Mouse (Mus musculus) thymus, adult 2 months (tissue): ENCODE measurements around the gene Nell1.

Experiments used
- CTCF ChIP-seq: fragments of 200-500 bp; IDR thresholded peaks from 2 replicates; pipeline ENCODE4 v1.5.1; 2012; ENCODE audit warnings: mild to moderate bottlenecking, control low read depth, low read length, moderate library complexity, borderline replicate concordance; ENCODE audit not compliant: control insufficient read depth, poor library complexity, insufficient read depth; ENCODE audit errors: extremely low read depth
- POLR2A ChIP-seq: fragments of 200-500 bp; IDR thresholded peaks from 2 replicates; pipeline ENCODE4 v1.6.1; 2012; ENCODE audit warnings: mild to moderate bottlenecking, low read length, control low read depth, moderate library complexity; ENCODE audit not compliant: control insufficient read depth, poor library complexity, insufficient read depth; ENCODE audit errors: extremely low read depth

- TF ChIP-seq POLR2A (no peak), CTCF (no peak)
Measured at GRCm38 (mm10) chr7:50419976-50420375, 445.3 kb downstream of the Nell1 start.
